Mouse (Mus musculus): ENCODE measurements at regions not wholly inside any gene's neighbourhood (a gene's known extent, or its start where the extent isn't known, plus 50 kb on each side); places are given as distances from the start of the nearest gene placed in this dataset.

DNA sequence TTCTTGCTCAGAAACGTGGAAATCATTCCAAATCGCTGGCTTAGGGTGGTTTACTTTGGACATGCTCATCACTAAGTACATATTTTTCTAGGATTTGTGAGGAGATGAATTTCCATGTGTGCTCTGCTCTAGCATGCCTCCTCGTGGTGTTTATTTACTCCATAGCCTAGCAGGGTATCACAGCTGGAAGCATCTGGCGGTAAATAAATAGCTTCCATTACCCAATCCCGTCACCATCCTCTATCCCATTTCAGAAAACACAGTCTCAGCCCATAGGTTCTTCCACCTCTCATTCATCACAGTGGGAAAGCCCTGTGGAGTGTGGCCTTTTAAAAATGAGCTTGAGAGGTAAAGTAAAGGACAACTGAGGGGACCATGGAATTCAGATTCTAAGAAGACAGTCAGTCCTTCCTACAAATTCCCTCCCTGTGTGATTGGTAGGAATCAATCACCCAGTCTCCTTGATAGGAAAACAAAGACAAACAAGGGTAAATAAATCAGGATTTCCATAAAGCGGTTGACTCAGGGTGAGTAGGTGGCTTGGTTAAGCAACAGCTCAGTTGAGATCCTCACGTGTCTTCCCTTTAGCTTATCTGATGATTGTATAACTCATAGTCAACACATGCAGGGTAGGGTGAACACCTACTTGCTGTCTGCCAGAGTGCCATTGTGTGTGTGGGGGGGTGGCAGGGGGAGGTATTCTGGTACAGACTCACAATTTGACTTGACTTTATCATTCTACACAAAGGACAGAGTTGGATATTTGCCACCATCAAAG lies 156.9 kb upstream of the Gm12728 start:
- TF ChIP-seq CTCF (IDR thresholded peaks at IDR 0.05; ENCODE audit: low read depth) (peak; percentile 46; the same call in 1 of the 2 replicates), EP300 (optimal IDR thresholded peaks at IDR 0.05) (no peak)

Measured in stomach, postnatal 0 days (tissue).